Mouse (Mus musculus): ENCODE results near the gene Klhl33. TPM values are rescaled to one million over a fixed set of nuclear protein-coding genes. Genes with fewer than 3 reads are reported as not detected.
A peak's percentile ranks its signal among the peaks of the same experiment; 100 is the strongest.

The Klhl33 gene
- total and polyA plus RNA-seq, 3 experiments = 14.4 to 25.8 (median 22.3) TPM

- Histone ChIP-seq H3K79me2 (replicated peaks; ENCODE audit: control insufficient read depth, insufficient read depth, low read length) (no peaks in the 10 kb centered on the region), H3K4me3 (peak overlapping the region; percentile 32), H3K9ac (ENCODE audit: low read depth, low read length) (peak overlapping the region; percentile 41), H3K27me3 (ENCODE audit: control insufficient read depth, insufficient read depth, low read length) (no peaks in the 10 kb centered on the region), H3K36me3 (ENCODE audit: control insufficient read depth, insufficient read depth, low read length) (no peaks in the 10 kb centered on the region), H3K27ac (peak overlapping the region; percentile 91), H3K4me1 (ENCODE audit: control insufficient read depth, insufficient read depth, low read length) (peaks cover 4% of the 10 kb centered on the region)
- no peak for DNase-seq
- 24% methylated on average over 23 of the region's 23 CpGs for WGBS
- intact Hi-C loops (cut with DNase I) = no loop called here
- TF ChIP-seq EP300 (IDR thresholded peaks at IDR 0.05; ENCODE audit: insufficient read depth, low read depth, low read length) (no peak), CTCF (IDR thresholded peaks at IDR 0.05) (no peak), POLR2A (IDR thresholded peaks at IDR 0.05; ENCODE audit: insufficient read depth, low read depth, low read length) (no peak)
These were observed 447 bp downstream of the Klhl33 start for GRCm38 (mm10) chr14:50896747-50897373.

- peak overlapping the region; percentile 41 for H3K9ac ChIP-seq (ENCODE audit: low read depth, low read length)
- intact Hi-C loops (cut with DNase I) = no loop called here
- DNase-seq = peak; percentile 77 to 83
- H3K27me3 ChIP-seq (ENCODE audit: control insufficient read depth, insufficient read depth, low read length) = no peaks in the 10 kb centered on the region
- H3K36me3 ChIP-seq (ENCODE audit: control insufficient read depth, insufficient read depth, low read length) = no peaks in the 10 kb centered on the region
- peak overlapping the region; percentile 91 for H3K27ac ChIP-seq
- peak overlapping the region; percentile 32 for H3K4me3 ChIP-seq
- WGBS = 14% methylated on average over 19 of the region's 19 CpGs
- TF ChIP-seq POLR2A (IDR thresholded peaks at IDR 0.05; ENCODE audit: insufficient read depth, low read depth, low read length) (peak; percentile 36; the same call in 1 of the 2 replicates), EP300 (IDR thresholded peaks at IDR 0.05; ENCODE audit: insufficient read depth, low read depth, low read length) (no peak)
- no peaks in the 10 kb centered on the region for H3K79me2 ChIP-seq (replicated peaks; ENCODE audit: control insufficient read depth, insufficient read depth, low read length)
- peaks cover 4% of the 10 kb centered on the region for H3K4me1 ChIP-seq (ENCODE audit: control insufficient read depth, insufficient read depth, low read length)
These were observed 1.1 kb downstream of the Klhl33 start for GRCm38 (mm10) chr14:50895985-50896746.

- Histone ChIP-seq H3K4me3 (peak overlapping the region; percentile 32), H3K4me1 (ENCODE audit: control insufficient read depth, insufficient read depth, low read length) (peaks cover 4% of the 10 kb centered on the region), H3K79me2 (replicated peaks; ENCODE audit: control insufficient read depth, insufficient read depth, low read length) (no peaks in the 10 kb centered on the region), H3K36me3 (ENCODE audit: control insufficient read depth, insufficient read depth, low read length) (no peaks in the 10 kb centered on the region), H3K9ac (ENCODE audit: low read depth, low read length) (no peak overlapping the region), H3K27me3 (ENCODE audit: control insufficient read depth, insufficient read depth, low read length) (no peaks in the 10 kb centered on the region), H3K27ac (peak overlapping the region; percentile 91)
- no peak for DNase-seq
- TF ChIP-seq CTCF (IDR thresholded peaks at IDR 0.05) (no peak), POLR2A (IDR thresholded peaks at IDR 0.05; ENCODE audit: insufficient read depth, low read depth, low read length) (no peak), EP300 (IDR thresholded peaks at IDR 0.05; ENCODE audit: insufficient read depth, low read depth, low read length) (no peak)
- intact Hi-C loops (cut with DNase I) = no loop called here
These were observed 1.9 kb downstream of the Klhl33 start for GRCm38 (mm10) chr14:50895407-50895806.

- Histone ChIP-seq H3K4me1 (ENCODE audit: control insufficient read depth, insufficient read depth, low read length) (peaks cover 4% of the 10 kb centered on the region), H3K9ac (ENCODE audit: low read depth, low read length) (no peak overlapping the region), H3K79me2 (replicated peaks; ENCODE audit: control insufficient read depth, insufficient read depth, low read length) (no peaks in the 10 kb centered on the region), H3K36me3 (ENCODE audit: control insufficient read depth, insufficient read depth, low read length) (no peaks in the 10 kb centered on the region), H3K27ac (no peak overlapping the region), H3K4me3 (no peak overlapping the region), H3K27me3 (ENCODE audit: control insufficient read depth, insufficient read depth, low read length) (no peaks in the 10 kb centered on the region)
- intact Hi-C loops (cut with DNase I) = no loop called here
- TF ChIP-seq EP300 (IDR thresholded peaks at IDR 0.05; ENCODE audit: insufficient read depth, low read depth, low read length) (no peak), CTCF (IDR thresholded peaks at IDR 0.05) (no peak), POLR2A (IDR thresholded peaks at IDR 0.05; ENCODE audit: insufficient read depth, low read depth, low read length) (no peak)
- WGBS = 60% methylated on average over 22 of the region's 22 CpGs
- peak; percentile 51 to 59 for DNase-seq
These were observed 4.5 kb downstream of the Klhl33 start for GRCm38 (mm10) chr14:50892541-50893459.

- Histone ChIP-seq H3K27ac (no peak overlapping the region), H3K9ac (ENCODE audit: low read depth, low read length) (no peak overlapping the region), H3K27me3 (ENCODE audit: control insufficient read depth, insufficient read depth, low read length) (no peaks in the 10 kb centered on the region), H3K79me2 (replicated peaks; ENCODE audit: control insufficient read depth, insufficient read depth, low read length) (no peaks in the 10 kb centered on the region), H3K4me1 (ENCODE audit: control insufficient read depth, insufficient read depth, low read length) (peaks cover 2% of the 10 kb centered on the region), H3K36me3 (ENCODE audit: control insufficient read depth, insufficient read depth, low read length) (no peaks in the 10 kb centered on the region), H3K4me3 (no peak overlapping the region)
- TF ChIP-seq CTCF (IDR thresholded peaks at IDR 0.05) (no peak), EP300 (IDR thresholded peaks at IDR 0.05; ENCODE audit: insufficient read depth, low read depth, low read length) (no peak), POLR2A (IDR thresholded peaks at IDR 0.05; ENCODE audit: insufficient read depth, low read depth, low read length) (no peak)
- intact Hi-C loops (cut with DNase I) = no loop called here
- WGBS = 80% methylated on average over 7 of the region's 7 CpGs
- no peak for DNase-seq
These were observed 5.2 kb downstream of the Klhl33 start for GRCm38 (mm10) chr14:50892091-50892490.

All from heart, adult 2 months (tissue).